Mouse (Mus musculus): Measurements from ENCODE around the gene Themis. TPM values are rescaled to one million over a fixed set of nuclear protein-coding genes. Genes with fewer than 3 reads are reported as not detected.

Gene Themis
- polyA plus RNA-seq, 1 experiment from 2014 or later = not detected

- H3K9me3 ChIP-seq (replicated peaks) = no peaks in the 10 kb centered on the region
- 64% methylated on average over 2 of the region's 2 CpGs for WGBS (ENCODE audit: insufficient replicate concordance)
- H3K4me2 ChIP-seq = no peak overlapping the region
- no peaks in the 10 kb centered on the region for H3K27me3 ChIP-seq
- no peak overlapping the region for H3K27ac ChIP-seq (replicated peaks)
- H3K9ac ChIP-seq = no peak overlapping the region
- no peaks in the 10 kb centered on the region for H3K36me3 ChIP-seq (replicated peaks)
- no peaks in the 10 kb centered on the region for H3K4me1 ChIP-seq (replicated peaks)
- no peak overlapping the region for H3K4me3 ChIP-seq (replicated peaks)
- no peak for ATAC-seq (ENCODE audit: insufficient read depth)
These were observed 222.7 kb downstream of the Themis start for GRCm38 (mm10) chr10:28890886-28891285.

GRCm38 (mm10) chr10:28898351-28898750 lies 230.2 kb downstream of the Themis start:
- WGBS (ENCODE audit: insufficient replicate concordance) = 45% methylated on average over 1 of the region's 1 CpGs
- H3K27me3 ChIP-seq = no peaks in the 10 kb centered on the region
- ATAC-seq (ENCODE audit: insufficient read depth) = no peak
- no peak overlapping the region for H3K9ac ChIP-seq
- H3K4me2 ChIP-seq = no peak overlapping the region
- H3K4me3 ChIP-seq (replicated peaks) = no peak overlapping the region
- H3K4me1 ChIP-seq (replicated peaks) = no peaks in the 10 kb centered on the region
- H3K27ac ChIP-seq (replicated peaks) = no peak overlapping the region
- H3K36me3 ChIP-seq (replicated peaks) = no peaks in the 10 kb centered on the region
- no peaks in the 10 kb centered on the region for H3K9me3 ChIP-seq (replicated peaks)
